Mouse (Mus musculus): ENCODE data around the gene Tbxa2r. TPM values are rescaled to one million over a fixed set of nuclear protein-coding genes. Genes with fewer than 3 reads are reported as not detected.
A peak's percentile ranks its signal among the peaks of the same experiment; 100 is the strongest.

The Tbxa2r gene
- total RNA-seq, 2 experiments from 2014 or later, result 0.45 to 0.99 TPM

- no peak for DNase-seq (ENCODE audit: low spot score in 2 of 2)
- intact Hi-C loops (cut with DNase I), result no loop called here
These were observed 8.0 kb downstream of the Tbxa2r start for GRCm38 (mm10) chr10:81336558-81336957.

- intact Hi-C loops (cut with DNase I), result loop anchor here (5.0 kb wide), 1 partner anchor 53 kb away; no protein-coding TSS in a partner anchor
- no peak for DNase-seq (ENCODE audit: low spot score in 2 of 2)
These were observed 12.2 kb downstream of the Tbxa2r start for GRCm38 (mm10) chr10:81340551-81341332.

GRCm38 (mm10) chr10:81341333-81341949 lies 12.9 kb downstream of the Tbxa2r start:
- intact Hi-C loops (cut with DNase I), result loop anchor here (5.0 kb wide), 1 partner anchor 54 kb away; no protein-coding TSS in a partner anchor
- no peak for DNase-seq (ENCODE audit: low spot score in 2 of 2)

- DNase-seq (ENCODE audit: low spot score in 2 of 2), result no peak
- intact Hi-C loops (cut with DNase I), result loop anchor here (5.0 kb wide), 1 partner anchor 56 kb away; no protein-coding TSS in a partner anchor
These were observed 14.4 kb downstream of the Tbxa2r start, which contains the start of gene Gipc3 for GRCm38 (mm10) chr10:81342686-81343505. Gene Gipc3 (minus strand): TSS chr10:81343266.

- intact Hi-C loops (cut with DNase I), result loop anchor here (5.0 kb wide), 1 partner anchor 57 kb away; no protein-coding TSS in a partner anchor
- no peak for DNase-seq (ENCODE audit: low spot score in 2 of 2)
These were observed 16.1 kb downstream of the Tbxa2r start for GRCm38 (mm10) chr10:81344421-81345161.

- DNase-seq (ENCODE audit: low spot score in 2 of 2), result no peak
- intact Hi-C loops (cut with DNase I), result no loop called here
These were observed 16.6 kb downstream of the Tbxa2r start for GRCm38 (mm10) chr10:81345162-81345534.

- DNase-seq (ENCODE audit: low spot score in 2 of 2), result peak in 1 of 2 experiments; percentile 61
- intact Hi-C loops (cut with DNase I), result no loop called here
These were observed 18.0 kb downstream of the Tbxa2r start for GRCm38 (mm10) chr10:81346453-81347067.

- no peak for DNase-seq (ENCODE audit: low spot score in 2 of 2)
- intact Hi-C loops (cut with DNase I), result no loop called here
These were observed 20.6 kb downstream of the Tbxa2r start for GRCm38 (mm10) chr10:81349146-81349545.

GRCm38 (mm10) chr10:81349961-81350350 lies 21.4 kb downstream of the Tbxa2r start:
- intact Hi-C loops (cut with DNase I), result loop anchor here (2.0 kb wide), 2 partner anchors 61 to 151 kb away; no protein-coding TSS in a partner anchor
- DNase-seq (ENCODE audit: low spot score in 2 of 2), result no peak

- peak; percentile 100 for DNase-seq (ENCODE audit: low spot score in 2 of 2)
- intact Hi-C loops (cut with DNase I), result loop anchor here (2.0 kb wide), 2 partner anchors 62 to 152 kb away; no protein-coding TSS in a partner anchor
These were observed 22.0 kb downstream of the Tbxa2r start, which contains the start of gene Hmg20b for GRCm38 (mm10) chr10:81350351-81351063. Gene Hmg20b (minus strand): TSS chr10:81350480.

GRCm38 (mm10) chr10:81351678-81352291 lies 23.3 kb downstream of the Tbxa2r start:
- intact Hi-C loops (cut with DNase I), result loop anchor here (2.0 kb wide), 2 partner anchors 63 to 153 kb away; no protein-coding TSS in a partner anchor
- DNase-seq (ENCODE audit: low spot score in 2 of 2), result no peak

GRCm38 (mm10) chr10:81354738-81355477 lies 26.4 kb downstream of the Tbxa2r start:
- intact Hi-C loops (cut with DNase I), result no loop called here
- no peak for DNase-seq (ENCODE audit: low spot score in 2 of 2)

GRCm38 (mm10) chr10:81355533-81355932 lies 27.0 kb downstream of the Tbxa2r start:
- intact Hi-C loops (cut with DNase I), result no loop called here
- no peak for DNase-seq (ENCODE audit: low spot score in 2 of 2)

- intact Hi-C loops (cut with DNase I), result no loop called here
- no peak for DNase-seq (ENCODE audit: low spot score in 2 of 2)
These were observed 27.9 kb downstream of the Tbxa2r start for GRCm38 (mm10) chr10:81356352-81356990.

GRCm38 (mm10) chr10:81356991-81357844 lies 28.7 kb downstream of the Tbxa2r start, which contains the start of gene Mfsd12:
Gene Mfsd12 (plus strand): TSS chr10:81357491.
- intact Hi-C loops (cut with DNase I), result no loop called here
- peak; percentile 88 to 93 for DNase-seq (ENCODE audit: low spot score in 2 of 2)
